Mouse (Mus musculus) neural tube, embryonic 14.5 days (tissue): ENCODE results near the gene DXBay18. TPM values are rescaled to one million over a fixed set of nuclear protein-coding genes. Genes with fewer than 3 reads are reported as not detected.
A peak's percentile ranks its signal among the peaks of the same experiment; 100 is the strongest.
"Not testable (repeated sequence)": the region's sequence is repeated elsewhere in the genome, so short reads cannot be mapped to it uniquely, and the experiment has no call there.

ENCODE experiments used
- ATAC-seq: fragments of 200-750 bp; cut with Nextera tagmentation; 2 replicates; pipeline ENCODE4 v1.8.0; 2017; ENCODE audit warnings: low read depth, mild to moderate bottlenecking, moderate TSS enrichment, moderate library complexity
- H3K27ac ChIP-seq: fragments of 300-500 bp; sonication (generic); 2 replicates; pipeline ENCODE4 v1.5.1; 2014; ENCODE audit warnings: low read depth, mild to moderate bottlenecking, control low read depth, low read length, moderate library complexity, mixed read lengths
- H3K27me3 ChIP-seq: fragments of 300-500 bp; sonication (generic); 2 replicates; pipeline ENCODE4 v1.6.1; 2014; ENCODE audit warnings: low read length; ENCODE audit not compliant: control insufficient read depth, insufficient read depth
- H3K36me3 ChIP-seq: fragments of 300-500 bp; sonication (generic); 2 replicates; pipeline ENCODE4 v1.6.1; 2014; ENCODE audit warnings: low read length, mixed read lengths; ENCODE audit not compliant: control insufficient read depth, insufficient read depth
- H3K4me1 ChIP-seq: fragments of 300-500 bp; sonication (generic); 2 replicates; pipeline ENCODE4 v1.6.1; 2014; ENCODE audit warnings: low read length; ENCODE audit not compliant: control insufficient read depth, insufficient read depth
- H3K4me2 ChIP-seq: fragments of 300-500 bp; sonication (generic); 2 replicates; pipeline ENCODE4 v1.6.1; 2014; ENCODE audit warnings: mild to moderate bottlenecking, low read depth, low read length, control low read depth
- H3K4me3 ChIP-seq: fragments of 300-500 bp; sonication (generic); 2 replicates; pipeline ENCODE4 v1.5.1; 2014; ENCODE audit warnings: low read depth, low read length, control low read depth, mixed read lengths
- H3K9ac ChIP-seq: fragments of 300-500 bp; sonication (generic); replicated peaks from 2 replicates; pipeline ENCODE4 v1.6.1; 2014; ENCODE audit warnings: low read depth, mild to moderate bottlenecking, control low read depth, low read length, mixed read lengths
- H3K9me3 ChIP-seq: fragments of 300-500 bp; sonication (generic); 2 replicates; pipeline ENCODE4 v1.6.1; 2016; ENCODE audit warnings: low read length; ENCODE audit not compliant: control insufficient read depth
- WGBS: fragments of 180-500 bp; shearing (Covaris S2); extraction: QIAGEN DNeasy Blood & Tissue Kit; methylation state at CpG from one replicate; pipeline ENCODE4 v1.1.7; 2014; 5-methylcytosine and 5-hydroxymethylcytosine counted together
- polyA plus RNA-seq: library from polyadenylated mRNA; unstranded; fragments of >200 nt; fragmentation: Nextera tagmentation; extraction: Ambion mirVana; gene quantifications from 2 replicates; pipeline ENCODE4 v1.2.1, GENCODE M21; 2014

The DXBay18 gene
- polyA plus RNA-seq = 0.52 TPM in 1 of 2 replicates, not detected in the other

- not testable (repeated sequence) for H3K9ac ChIP-seq, H3K9me3 ChIP-seq, H3K4me3 ChIP-seq, H3K27ac ChIP-seq, ATAC-seq, H3K4me1 ChIP-seq, H3K27me3 ChIP-seq, H3K4me2 ChIP-seq, H3K36me3 ChIP-seq
- WGBS = no CpG with 5 or more reads among the region's 7 CpGs
Measured at GRCm38 (mm10) chrX:73149350-73149749, at the start of gene DXBay18. Gene DXBay18 (minus strand): TSS chrX:73149450.

- not testable (repeated sequence) for H3K4me3 ChIP-seq, H3K9ac ChIP-seq, H3K36me3 ChIP-seq, H3K4me2 ChIP-seq, H3K4me1 ChIP-seq, H3K9me3 ChIP-seq, H3K27me3 ChIP-seq, H3K27ac ChIP-seq
- ATAC-seq = peak; percentile 70
- WGBS = 72% methylated on average over 9 of the region's 12 CpGs
Measured at GRCm38 (mm10) chrX:73191934-73192333, 42.7 kb upstream of the DXBay18 start, which contains the start of gene Xlr3b. Gene Xlr3b (plus strand): TSS chrX:73192207.

- H3K27ac ChIP-seq, H3K9ac ChIP-seq, H3K36me3 ChIP-seq, H3K27me3 ChIP-seq, H3K4me3 ChIP-seq, H3K4me2 ChIP-seq, H3K9me3 ChIP-seq, H3K4me1 ChIP-seq, ATAC-seq: not testable (repeated sequence)
- WGBS = 84% methylated on average over 5 of the region's 15 CpGs
Measured at GRCm38 (mm10) chrX:73176889-73177288, 27.6 kb upstream of the DXBay18 start, which contains the start of gene Spin2d. Gene Spin2d (minus strand): TSS chrX:73176989.

GRCm38 (mm10) chrX:73148496-73148895, 754 bp downstream of the DXBay18 start, which contains the start of gene Xlr5b:
Gene Xlr5b (plus strand): TSS chrX:73148796.
- not testable (repeated sequence) for H3K4me3 ChIP-seq, H3K9ac ChIP-seq, H3K27me3 ChIP-seq, ATAC-seq, H3K36me3 ChIP-seq, H3K4me2 ChIP-seq, H3K27ac ChIP-seq, H3K9me3 ChIP-seq, H3K4me1 ChIP-seq
- WGBS = no CpG with 5 or more reads among the region's 20 CpGs

GRCm38 (mm10) chrX:73143218-73143618, 6.0 kb downstream of the DXBay18 start:
- H3K4me1 ChIP-seq, H3K9me3 ChIP-seq, H3K27me3 ChIP-seq, H3K4me3 ChIP-seq, H3K4me2 ChIP-seq, H3K9ac ChIP-seq, H3K36me3 ChIP-seq, H3K27ac ChIP-seq: not testable (repeated sequence)
- ATAC-seq = peak; percentile 77
- WGBS = no CpG with 5 or more reads among the region's 7 CpGs

- no CpG with 5 or more reads among the region's 12 CpGs for WGBS
- H3K27me3 ChIP-seq, H3K9ac ChIP-seq, H3K4me1 ChIP-seq, H3K36me3 ChIP-seq, H3K4me3 ChIP-seq, H3K9me3 ChIP-seq, H3K4me2 ChIP-seq, H3K27ac ChIP-seq: not testable (repeated sequence)
- peak; percentile 78 for ATAC-seq
Measured at GRCm38 (mm10) chrX:73122859-73123829, 26.1 kb downstream of the DXBay18 start.

GRCm38 (mm10) chrX:73116747-73117146, 32.5 kb downstream of the DXBay18 start, which contains the start of gene Gm14685:
Gene Gm14685 (plus strand): TSS chrX:73117047.
- not testable (repeated sequence) for H3K4me2 ChIP-seq, H3K27ac ChIP-seq, H3K4me3 ChIP-seq, H3K9me3 ChIP-seq, H3K4me1 ChIP-seq, ATAC-seq, H3K27me3 ChIP-seq, H3K9ac ChIP-seq, H3K36me3 ChIP-seq
- no CpG with 5 or more reads among the region's 7 CpGs for WGBS

GRCm38 (mm10) chrX:73096941-73097508, 52.2 kb downstream of the DXBay18 start, which contains the start of gene Xlr3a:
Gene Xlr3a (minus strand): TSS chrX:73097095.
- WGBS = 68% methylated on average over 13 of the region's 13 CpGs
- H3K4me2 ChIP-seq, H3K9me3 ChIP-seq, H3K27me3 ChIP-seq, H3K27ac ChIP-seq, ATAC-seq, H3K36me3 ChIP-seq, H3K4me1 ChIP-seq, H3K9ac ChIP-seq, H3K4me3 ChIP-seq: not testable (repeated sequence)
